Mouse (Mus musculus) heart, postnatal 0 days (tissue): ENCODE measurements around the gene Rnf111.

Experiments
- CTCF ChIP-seq: IDR thresholded peaks from 2 replicates; pipeline ENCODE4 v1.5.1; 2016; ENCODE audit warnings: antibody characterized with exemption, control low read depth, low read depth
- EP300 ChIP-seq: IDR thresholded peaks from 2 replicates; pipeline ENCODE4 v1.6.1; 2016; ENCODE audit warnings: antibody characterized with exemption, low read depth

- TF ChIP-seq CTCF (no peak), EP300 (no peak)
Measured at GRCm38 (mm10) chr9:70481872-70482271, 21.7 kb downstream of the Rnf111 start.
